Mouse (Mus musculus): ENCODE data around the gene Cdc42ep3. TPM values are rescaled to one million over a fixed set of nuclear protein-coding genes. Genes with fewer than 3 reads are reported as not detected.
A peak's percentile ranks its signal among the peaks of the same experiment; 100 is the strongest.

Cdc42ep3 gene
- polyA plus RNA-seq (2015; fragmentation: Nextera tagmentation; extraction: Ambion mirVana) = 42.6 and 43.2 TPM in 2 replicates

GRCm38 (mm10) chr17:79354444-79355270, at the start of gene Cdc42ep3:
Gene Cdc42ep3 (minus strand): TSS chr17:79355091.
- Histone ChIP-seq H3K27ac (replicated peaks) (peak within 1 kb of the TSS; percentile 96), H3K4me2 (peak within 1 kb of the TSS; percentile 86), H3K36me3 (0 out of 2 replicates have a peak, but pooled peaks cover 5% of the 10 kb centered on the region), H3K27me3 (peaks cover 21% of the 10 kb centered on the region; the same call in 1 of the 2 replicates), H3K4me3 (peak within 1 kb of the TSS; percentile 84), H3K4me1 (replicated peaks) (peaks cover 47% of the 10 kb centered on the region), H3K9me3 (no peaks in the 10 kb centered on the region), H3K9ac (peak within 1 kb of the TSS; percentile 91)
- ATAC-seq (ENCODE audit: low read depth) = peak; percentile 88
- WGBS = under 1% methylated on average over 69 of the region's 74 CpGs

DNA sequence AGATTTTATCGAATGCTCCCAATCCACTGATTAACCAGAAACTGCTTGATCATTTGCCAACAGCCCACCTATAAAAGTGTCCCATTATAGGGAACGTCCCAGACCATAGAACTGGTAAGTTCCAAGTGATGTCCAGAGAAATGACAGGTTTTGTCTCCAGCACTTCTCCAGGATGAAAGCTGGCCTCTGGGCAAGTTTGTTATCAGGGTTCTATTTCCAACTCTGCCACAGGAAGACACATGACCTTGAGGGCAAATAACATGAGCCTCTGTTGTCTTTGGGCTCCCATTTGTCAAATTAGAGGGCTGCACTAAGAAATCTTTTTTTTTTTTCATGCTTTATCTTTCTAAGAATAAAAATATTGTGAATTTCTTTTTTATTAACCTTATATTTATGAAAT, 45.5 kb upstream of the Cdc42ep3 start:
- Histone ChIP-seq H3K4me3 (no peak overlapping the region), H3K27ac (replicated peaks) (no peak overlapping the region), H3K4me2 (no peak overlapping the region), H3K4me1 (replicated peaks) (no peaks in the 10 kb centered on the region), H3K9ac (no peak overlapping the region), H3K9me3 (no peaks in the 10 kb centered on the region), H3K27me3 (no peaks in the 10 kb centered on the region), H3K36me3 (no peaks in the 10 kb centered on the region)
- ATAC-seq (ENCODE audit: low read depth) = no peak
- 89% methylated on average over 2 of the region's 2 CpGs for WGBS

GRCm38 (mm10) chr17:79398416-79398815, 43.5 kb upstream of the Cdc42ep3 start:
- H3K4me3 ChIP-seq = no peak overlapping the region
- no peaks in the 10 kb centered on the region for H3K36me3 ChIP-seq
- WGBS = 85% methylated on average over 3 of the region's 3 CpGs
- ATAC-seq (ENCODE audit: low read depth) = no peak
- H3K4me1 ChIP-seq (replicated peaks) = no peaks in the 10 kb centered on the region
- no peaks in the 10 kb centered on the region for H3K9me3 ChIP-seq
- H3K4me2 ChIP-seq = no peak overlapping the region
- H3K27me3 ChIP-seq = no peaks in the 10 kb centered on the region
- H3K27ac ChIP-seq (replicated peaks) = no peak overlapping the region
- no peak overlapping the region for H3K9ac ChIP-seq

- no peak for ATAC-seq (ENCODE audit: low read depth)
These were observed 39.9 kb upstream of the Cdc42ep3 start for GRCm38 (mm10) chr17:79394799-79395198.

GRCm38 (mm10) chr17:79393886-79394285, 39.0 kb upstream of the Cdc42ep3 start:
- no peak for ATAC-seq (ENCODE audit: low read depth)

More at GRCm38 (mm10) chr17:79394799-79395198, 39.9 kb upstream of the Cdc42ep3 start:
- H3K36me3 ChIP-seq = no peaks in the 10 kb centered on the region
- H3K4me1 ChIP-seq (replicated peaks) = no peaks in the 10 kb centered on the region
- no peak overlapping the region for H3K9ac ChIP-seq
- H3K4me3 ChIP-seq = no peak overlapping the region
- WGBS = 87% methylated on average over 5 of the region's 5 CpGs
- no peaks in the 10 kb centered on the region for H3K9me3 ChIP-seq
- no peaks in the 10 kb centered on the region for H3K27me3 ChIP-seq
- H3K4me2 ChIP-seq = no peak overlapping the region
- H3K27ac ChIP-seq (replicated peaks) = no peak overlapping the region

DNA sequence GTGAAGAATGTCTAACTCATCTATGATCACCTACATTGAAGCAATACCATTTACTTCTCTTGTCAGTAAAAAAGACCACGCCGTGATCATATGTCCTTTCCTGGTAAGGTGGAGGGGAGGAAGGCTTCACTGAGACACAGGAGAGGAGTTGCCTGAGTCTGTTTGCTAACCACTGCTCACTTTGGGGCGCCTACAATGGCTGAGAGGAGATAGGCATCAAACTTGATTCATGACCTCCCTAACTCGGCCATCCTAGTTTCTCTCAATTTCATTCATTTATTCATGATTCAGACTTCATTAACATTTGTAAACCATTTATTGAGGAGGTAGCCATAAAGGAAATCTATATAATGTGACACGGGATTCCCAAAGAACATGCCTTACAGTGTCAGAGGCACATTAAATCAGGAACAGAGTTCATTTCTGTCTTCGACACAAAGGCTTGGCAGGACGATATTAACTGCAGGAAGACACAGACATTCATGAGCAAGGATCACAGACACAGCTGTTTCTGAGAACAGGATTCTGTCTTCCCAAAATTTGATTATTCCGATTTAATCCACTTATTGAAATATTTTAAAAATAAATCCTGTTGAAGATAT, 32.7 kb upstream of the Cdc42ep3 start:
- Histone ChIP-seq H3K27ac (replicated peaks) (0 out of 2 replicates have a peak overlapping the region, but pooled peaks have one; percentile 5), H3K27me3 (no peaks in the 10 kb centered on the region), H3K36me3 (no peaks in the 10 kb centered on the region), H3K9ac (no peak overlapping the region), H3K4me2 (no peak overlapping the region), H3K4me3 (no peak overlapping the region), H3K4me1 (replicated peaks) (peaks cover 5% of the 10 kb centered on the region; the same call in 1 of the 2 replicates), H3K9me3 (no peaks in the 10 kb centered on the region)
- WGBS = 43% methylated on average over 8 of the region's 8 CpGs
- peak; percentile 53; the same call in 1 of the 2 replicates for ATAC-seq (ENCODE audit: low read depth)

More at GRCm38 (mm10) chr17:79393886-79394285, 39.0 kb upstream of the Cdc42ep3 start:
- Histone ChIP-seq H3K36me3 (no peaks in the 10 kb centered on the region), H3K27me3 (no peaks in the 10 kb centered on the region), H3K9ac (no peak overlapping the region), H3K4me1 (replicated peaks) (no peaks in the 10 kb centered on the region), H3K27ac (replicated peaks) (no peak overlapping the region), H3K4me3 (no peak overlapping the region), H3K9me3 (no peaks in the 10 kb centered on the region), H3K4me2 (no peak overlapping the region)
- WGBS = 83% methylated on average over 7 of the region's 7 CpGs

GRCm38 (mm10) chr17:79381485-79381884, 26.6 kb upstream of the Cdc42ep3 start:
- Histone ChIP-seq H3K9ac (no peak overlapping the region), H3K27me3 (no peaks in the 10 kb centered on the region), H3K4me3 (no peak overlapping the region), H3K4me2 (no peak overlapping the region), H3K36me3 (no peaks in the 10 kb centered on the region), H3K9me3 (no peaks in the 10 kb centered on the region), H3K27ac (replicated peaks) (no peak overlapping the region), H3K4me1 (replicated peaks) (no peaks in the 10 kb centered on the region)
- ATAC-seq (ENCODE audit: low read depth) = no peak
- 83% methylated on average over 3 of the region's 3 CpGs for WGBS

- Histone ChIP-seq H3K27me3 (no peaks in the 10 kb centered on the region), H3K4me3 (no peak overlapping the region), H3K4me2 (no peak overlapping the region), H3K4me1 (replicated peaks) (no peaks in the 10 kb centered on the region), H3K27ac (replicated peaks) (no peak overlapping the region), H3K9ac (no peak overlapping the region), H3K9me3 (no peaks in the 10 kb centered on the region), H3K36me3 (no peaks in the 10 kb centered on the region)
- WGBS = 55% methylated on average over 5 of the region's 5 CpGs
- ATAC-seq (ENCODE audit: low read depth) = no peak
These were observed 24.3 kb upstream of the Cdc42ep3 start for GRCm38 (mm10) chr17:79379191-79379590.

- Histone ChIP-seq H3K9me3 (no peaks in the 10 kb centered on the region), H3K4me1 (replicated peaks) (no peaks in the 10 kb centered on the region), H3K4me2 (no peak overlapping the region), H3K4me3 (no peak overlapping the region), H3K27ac (replicated peaks) (no peak overlapping the region), H3K27me3 (no peaks in the 10 kb centered on the region), H3K36me3 (no peaks in the 10 kb centered on the region), H3K9ac (no peak overlapping the region)
- 70% methylated on average over 6 of the region's 6 CpGs for whole genome bisulfite sequencing
- ATAC-seq (ENCODE audit: low read depth) = no peak
These were observed 21.7 kb upstream of the Cdc42ep3 start for GRCm38 (mm10) chr17:79376434-79377210.

- H3K36me3 ChIP-seq = no peaks in the 10 kb centered on the region
- ATAC-seq (ENCODE audit: low read depth) = no peak
- H3K9me3 ChIP-seq = no peaks in the 10 kb centered on the region
- no peaks in the 10 kb centered on the region for H3K27me3 ChIP-seq
- H3K4me1 ChIP-seq (replicated peaks) = no peaks in the 10 kb centered on the region
- H3K9ac ChIP-seq = no peak overlapping the region
- 88% methylated on average over 5 of the region's 5 CpGs for WGBS
- no peak overlapping the region for H3K4me2 ChIP-seq
- no peak overlapping the region for H3K27ac ChIP-seq (replicated peaks)
- H3K4me3 ChIP-seq = no peak overlapping the region
These were observed 18.1 kb upstream of the Cdc42ep3 start for GRCm38 (mm10) chr17:79372973-79373372.

DNA sequence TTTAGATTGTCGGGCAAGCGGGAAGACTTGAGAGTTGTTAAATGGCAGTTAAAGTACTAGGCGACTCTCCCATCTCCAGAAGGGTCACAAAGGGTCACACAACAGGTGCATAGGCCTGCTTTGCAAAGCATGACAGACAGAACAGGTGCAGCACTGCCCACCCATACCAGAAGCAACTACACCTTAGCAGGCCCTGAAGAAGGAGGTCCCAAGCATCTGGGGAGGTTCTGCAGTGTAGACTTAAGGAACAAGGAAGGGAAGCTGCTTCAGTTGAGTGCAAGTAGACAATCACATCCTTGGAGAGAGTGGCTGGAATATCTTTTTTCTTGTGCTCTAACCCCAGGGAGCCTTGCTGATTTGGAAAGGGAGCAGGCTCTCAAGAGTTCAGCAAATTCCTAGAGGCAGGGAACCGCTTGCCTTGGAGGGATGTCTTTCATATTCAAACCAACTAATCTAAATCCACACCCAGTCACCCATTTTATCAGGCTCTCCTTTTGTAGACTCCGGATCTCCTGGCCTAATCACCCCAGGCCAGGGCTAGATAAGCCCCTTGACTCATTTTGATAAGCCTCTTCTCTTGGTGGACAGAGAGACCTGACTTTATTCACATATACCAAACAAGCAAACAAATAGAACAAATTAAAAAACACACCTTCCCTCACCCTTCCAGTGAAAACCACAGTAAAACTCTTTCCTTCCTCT, 10.0 kb upstream of the Cdc42ep3 start:
- no peak overlapping the region for H3K4me2 ChIP-seq
- no peaks in the 10 kb centered on the region for H3K4me1 ChIP-seq (replicated peaks)
- H3K27ac ChIP-seq (replicated peaks) = no peak overlapping the region
- WGBS = 41% methylated on average over 5 of the region's 5 CpGs
- ATAC-seq (ENCODE audit: low read depth) = no peak
- H3K9ac ChIP-seq = no peak overlapping the region
- no peaks in the 10 kb centered on the region for H3K36me3 ChIP-seq
- no peak overlapping the region for H3K4me3 ChIP-seq
- H3K27me3 ChIP-seq = no peaks in the 10 kb centered on the region
- H3K9me3 ChIP-seq = no peaks in the 10 kb centered on the region
